Mouse (Mus musculus) intestine, embryonic 16.5 days (tissue): ENCODE data around the gene Bbip1. TPM values are rescaled to one million over a fixed set of nuclear protein-coding genes. Genes with fewer than 3 reads are reported as not detected.

ENCODE experiments used
- ATAC-seq: fragments of 200-750 bp; cut with Nextera tagmentation; 2 replicates; pipeline ENCODE4 v1.8.0; 2017; ENCODE audit warnings: moderate TSS enrichment, moderate library complexity
- H3K27ac ChIP-seq: fragments of 300-500 bp; sonication (generic); 2 replicates; pipeline ENCODE4 v1.5.1; 2014; ENCODE audit warnings: mild to moderate bottlenecking, low read length
- H3K27me3 ChIP-seq: fragments of 300-500 bp; sonication (generic); replicated peaks from 2 replicates; pipeline ENCODE4 v1.6.1; 2014; ENCODE audit warnings: low read length, control low read depth, mixed read lengths; ENCODE audit not compliant: control insufficient read depth, insufficient read depth
- H3K36me3 ChIP-seq: fragments of 300-500 bp; sonication (generic); 2 replicates; pipeline ENCODE4 v1.6.1; 2014; ENCODE audit warnings: low read length, control low read depth; ENCODE audit not compliant: control insufficient read depth, insufficient read depth
- H3K4me1 ChIP-seq: fragments of 300-500 bp; sonication (generic); 2 replicates; pipeline ENCODE4 v1.6.1; 2014; ENCODE audit warnings: low read length, control low read depth, mixed read lengths; ENCODE audit not compliant: control insufficient read depth, insufficient read depth
- H3K4me2 ChIP-seq: fragments of 300-500 bp; sonication (generic); 2 replicates; pipeline ENCODE4 v1.6.1; 2014; ENCODE audit warnings: low read depth, low read length, control low read depth
- H3K4me3 ChIP-seq: fragments of 300-500 bp; sonication (generic); 2 replicates; pipeline ENCODE4 v1.5.1; 2014; ENCODE audit warnings: mild to moderate bottlenecking, low read length
- H3K9ac ChIP-seq: fragments of 300-500 bp; sonication (generic); 2 replicates; pipeline ENCODE4 v1.6.1; 2014; ENCODE audit warnings: low read depth, low read length
- H3K9me3 ChIP-seq: fragments of 300-500 bp; sonication (generic); 2 replicates; pipeline ENCODE4 v1.6.1; 2016; ENCODE audit warnings: low read length, control low read depth; ENCODE audit not compliant: control insufficient read depth
- WGBS: fragments of 180-500 bp; shearing (Covaris S2); extraction: QIAGEN DNeasy Blood & Tissue Kit; methylation state at CpG from one replicate; pipeline ENCODE4 v1.1.7; 2014; 5-methylcytosine and 5-hydroxymethylcytosine counted together
- polyA plus RNA-seq: library from polyadenylated mRNA; unstranded; fragments of >200 nt; fragmentation: Nextera tagmentation; extraction: Ambion mirVana; gene quantifications from 2 replicates; pipeline ENCODE4 v1.2.1, GENCODE M21; 2015

Gene Bbip1
- polyA plus RNA-seq: 65.8 and 74.1 TPM in 2 replicates

DNA sequence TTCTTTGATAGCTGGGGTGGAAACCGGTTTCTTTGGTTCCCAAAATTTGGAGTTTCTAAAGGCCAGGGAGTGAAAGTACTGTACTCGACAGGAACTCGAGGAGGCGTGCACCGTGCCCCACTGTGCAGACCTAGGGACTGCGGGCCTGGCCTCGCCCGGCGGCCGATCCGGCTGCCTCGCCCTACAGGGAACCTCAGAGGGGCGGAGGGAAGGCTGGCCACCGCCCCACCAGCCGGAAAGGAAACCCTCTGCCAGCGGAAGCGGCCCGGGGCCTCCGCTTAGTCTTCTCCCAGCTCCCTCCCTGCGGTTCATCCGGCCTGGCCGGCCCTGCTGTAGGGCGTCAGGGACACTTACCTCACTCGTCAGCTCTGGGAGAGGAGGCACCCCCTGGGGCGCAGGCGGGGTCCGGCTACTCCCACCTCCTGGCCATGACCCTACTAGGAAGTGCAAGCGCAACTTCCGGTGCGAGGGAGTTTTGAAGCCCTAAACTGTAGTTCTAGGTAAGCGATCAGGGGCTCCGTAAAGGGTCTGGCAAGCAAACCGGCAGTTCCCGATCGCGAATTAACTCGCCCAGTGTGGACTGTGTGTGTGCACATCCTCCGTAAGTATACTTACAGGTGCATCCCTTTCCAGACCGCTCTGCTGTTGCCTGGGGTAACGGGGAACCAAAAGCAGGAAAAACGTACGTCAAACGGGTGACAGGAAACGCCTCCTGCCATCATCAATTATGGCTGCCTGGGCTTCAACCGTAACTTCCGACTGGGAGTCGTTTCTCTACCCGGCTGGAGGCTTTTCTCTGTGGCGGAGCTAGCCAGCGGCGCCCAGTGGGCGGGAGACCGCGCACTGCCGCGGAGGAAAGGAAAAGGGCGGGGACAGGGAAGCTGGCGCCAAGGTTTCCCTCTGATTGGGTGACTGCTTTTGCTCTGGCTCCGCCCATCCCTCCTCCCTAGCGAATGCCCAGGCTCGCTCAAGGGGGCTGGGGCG is at the start of gene Bbip1, which contains the start of gene Shoc2:
Gene Bbip1, minus strand, starts transcription at position 826 of the 984 bp plus-strand sequence.
Gene Shoc2, plus strand, starts transcription at position 505 of the 984 bp plus-strand sequence.
- no peaks in the 10 kb centered on the region for H3K36me3 ChIP-seq
- WGBS: under 1% methylated on average over 62 of the region's 62 CpGs

DNA sequence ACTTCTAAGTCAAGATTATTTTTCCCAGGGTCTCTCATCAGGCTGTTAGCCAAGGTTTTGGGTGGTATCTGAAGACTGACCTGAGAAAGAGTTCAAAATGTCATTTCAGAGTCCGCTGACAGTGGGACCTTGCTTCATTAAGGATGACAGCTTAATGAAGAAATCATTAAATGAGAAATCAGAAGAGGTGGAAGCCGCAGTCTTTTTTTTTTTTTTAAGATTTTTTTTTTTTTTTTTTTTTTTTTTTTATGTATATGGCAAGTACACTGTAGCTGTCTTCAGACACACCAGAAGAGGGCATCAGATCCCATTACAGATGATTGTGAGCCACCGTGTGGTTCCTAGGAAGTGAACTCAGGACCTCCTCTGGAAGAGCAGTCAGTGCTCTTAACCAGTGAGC is 49.4 kb upstream of the Bbip1 start:
- ATAC-seq: no peak
- Histone ChIP-seq H3K9ac (no peak overlapping the region), H3K27ac (no peak overlapping the region), H3K4me2 (no peak overlapping the region), H3K4me1 (no peaks in the 10 kb centered on the region), H3K9me3 (no peaks in the 10 kb centered on the region), H3K36me3 (0 out of 2 replicates have a peak, but pooled peaks cover 2% of the 10 kb centered on the region), H3K4me3 (no peak overlapping the region), H3K27me3 (no peaks in the 10 kb centered on the region)
- 80% methylated on average over 3 of the region's 3 CpGs for WGBS

More for the DNA sequence above, at the start of gene Bbip1, which contains the start of gene Shoc2:
- Histone ChIP-seq H3K9ac (peak within 1 kb of the TSS; percentile 94), H3K4me1 (peaks cover 7% of the 10 kb centered on the region; the same call in 1 of the 2 replicates), H3K9me3 (no peaks in the 10 kb centered on the region), H3K27me3 (no peaks in the 10 kb centered on the region), H3K27ac (peak within 1 kb of the TSS; percentile 100), H3K4me3 (peak within 1 kb of the TSS; percentile 86), H3K4me2 (peak within 1 kb of the TSS; percentile 75)
- ATAC-seq: peak; percentile 94

DNA sequence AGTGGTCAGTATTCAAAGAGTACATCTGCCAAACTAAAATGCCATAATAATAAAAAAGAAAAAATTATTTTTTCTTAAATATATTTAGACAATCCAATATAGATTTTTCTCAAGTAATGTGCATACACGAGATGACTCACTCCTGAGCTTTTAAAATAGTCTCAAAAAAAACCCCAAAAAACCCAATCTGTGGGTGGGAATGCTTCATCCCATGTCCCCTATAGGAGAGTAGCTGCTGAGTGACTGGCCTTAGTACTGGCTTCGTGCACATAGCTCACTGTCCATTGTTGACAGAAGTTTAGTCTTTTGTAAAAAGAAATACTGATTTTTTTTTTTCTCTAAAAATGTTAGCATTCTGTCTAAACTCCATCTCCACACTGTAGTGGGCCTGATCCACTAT is 46.1 kb upstream of the Bbip1 start:
- Histone ChIP-seq H3K27me3 (no peaks in the 10 kb centered on the region), H3K4me2 (no peak overlapping the region), H3K9me3 (no peaks in the 10 kb centered on the region), H3K9ac (no peak overlapping the region), H3K27ac (no peak overlapping the region), H3K36me3 (0 out of 2 replicates have a peak, but pooled peaks cover 2% of the 10 kb centered on the region), H3K4me3 (no peak overlapping the region), H3K4me1 (no peaks in the 10 kb centered on the region)
- 87% methylated on average over 2 of the region's 2 CpGs for WGBS
- ATAC-seq: no peak

DNA sequence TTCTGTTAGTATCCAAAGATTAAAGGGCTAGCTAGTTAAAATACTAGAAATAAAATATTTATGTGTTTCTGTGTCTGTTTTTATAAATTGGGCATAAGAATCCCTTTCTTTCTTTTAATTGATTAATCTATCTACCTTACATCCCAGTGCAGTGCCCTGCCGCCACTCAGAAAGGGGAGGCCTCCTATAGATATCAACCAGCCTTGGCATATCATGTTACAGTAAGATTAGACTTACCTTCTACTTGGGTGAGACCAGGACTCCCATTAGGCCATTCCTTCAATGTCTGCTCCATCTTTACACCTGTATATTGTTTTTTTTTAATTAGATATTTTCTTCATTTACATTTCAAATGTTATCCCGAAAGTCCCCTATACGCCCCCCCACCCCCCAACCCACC is 40.2 kb upstream of the Bbip1 start:
- Histone ChIP-seq H3K27me3 (no peaks in the 10 kb centered on the region), H3K4me1 (peaks cover 4% of the 10 kb centered on the region), H3K9me3 (no peaks in the 10 kb centered on the region), H3K4me3 (no peak overlapping the region), H3K9ac (no peak overlapping the region), H3K4me2 (no peak overlapping the region), H3K36me3 (0 out of 2 replicates have a peak, but pooled peaks cover 2% of the 10 kb centered on the region), H3K27ac (no peak overlapping the region)
- 97% methylated on average over 3 of the region's 3 CpGs for WGBS
- ATAC-seq: no peak

DNA sequence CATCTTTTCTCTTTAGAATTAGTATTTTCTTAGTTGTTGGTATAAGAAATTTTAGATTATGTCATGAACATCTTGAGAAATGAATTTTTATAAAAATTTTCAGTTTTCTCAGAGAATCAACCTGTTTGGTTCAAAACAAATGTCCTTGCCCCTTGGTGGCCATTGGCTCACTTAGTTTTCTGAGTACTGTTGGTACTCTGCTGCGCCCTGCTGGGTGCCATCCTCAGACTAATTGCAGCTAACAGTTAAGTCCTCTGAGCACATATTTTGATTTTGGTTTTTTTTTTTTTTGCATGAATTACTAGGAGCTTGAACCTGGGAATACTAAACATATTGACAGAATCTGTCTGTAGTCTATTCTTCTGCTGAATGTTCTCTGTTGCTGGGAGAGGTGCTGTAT is 38.9 kb upstream of the Bbip1 start:
- Histone ChIP-seq H3K4me3 (no peak overlapping the region), H3K27ac (no peak overlapping the region), H3K27me3 (no peaks in the 10 kb centered on the region), H3K9me3 (no peaks in the 10 kb centered on the region), H3K4me1 (peaks cover 4% of the 10 kb centered on the region), H3K9ac (no peak overlapping the region), H3K36me3 (no peaks in the 10 kb centered on the region; the same call in 1 of the 2 replicates), H3K4me2 (no peak overlapping the region)
- no peak for ATAC-seq
- WGBS: 97% methylated on average over 1 of the region's 1 CpGs

DNA sequence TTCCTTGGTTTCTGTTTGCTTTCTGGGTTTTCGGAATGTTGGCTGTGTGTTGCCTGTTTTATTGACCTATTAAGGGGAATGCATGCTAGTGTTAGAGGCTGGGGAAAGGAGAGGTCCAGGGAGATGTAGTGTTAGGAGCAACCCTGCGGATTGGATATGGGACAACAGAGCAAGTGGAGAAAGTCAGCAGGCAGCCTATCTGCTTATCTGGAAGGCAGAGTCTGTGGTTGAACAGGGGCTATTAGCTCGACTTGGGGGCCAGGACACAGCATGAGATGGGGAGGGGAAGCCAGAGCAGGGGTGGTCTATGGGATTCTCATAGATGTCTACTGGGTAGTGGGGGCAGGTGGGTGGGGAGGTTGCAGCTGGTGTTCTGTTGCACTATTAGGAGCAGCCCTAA is 37.6 kb upstream of the Bbip1 start:
- Histone ChIP-seq H3K4me1 (peaks cover 4% of the 10 kb centered on the region), H3K27ac (no peak overlapping the region), H3K9me3 (no peaks in the 10 kb centered on the region), H3K9ac (no peak overlapping the region), H3K4me2 (no peak overlapping the region), H3K4me3 (no peak overlapping the region), H3K36me3 (no peaks in the 10 kb centered on the region; the same call in 1 of the 2 replicates), H3K27me3 (no peaks in the 10 kb centered on the region)
- ATAC-seq: no peak
- WGBS: 58% methylated on average over 3 of the region's 3 CpGs

DNA sequence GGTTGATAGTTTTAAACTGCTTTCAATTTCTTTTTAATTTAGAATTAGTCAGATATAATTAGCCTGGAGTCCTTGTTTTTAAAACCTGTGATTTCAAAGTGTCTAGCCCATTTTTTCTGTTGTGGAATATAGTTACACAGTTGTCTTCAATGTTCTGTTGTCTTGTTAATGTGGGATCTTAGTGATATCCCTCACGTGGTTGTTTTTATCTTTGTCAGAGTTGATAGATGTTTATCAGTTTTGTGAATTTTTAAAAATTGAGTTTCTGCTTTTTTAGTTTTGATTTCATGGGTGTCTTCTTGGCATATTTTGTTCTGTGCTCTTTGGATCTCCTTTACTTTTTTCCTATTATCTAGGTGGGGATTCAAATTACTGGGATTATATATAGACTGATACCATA is 29.2 kb upstream of the Bbip1 start:
- no peak overlapping the region for H3K9ac ChIP-seq
- H3K9me3 ChIP-seq: no peaks in the 10 kb centered on the region
- no peak overlapping the region for H3K4me3 ChIP-seq
- H3K27me3 ChIP-seq: no peaks in the 10 kb centered on the region
- WGBS: 76% methylated on average over 1 of the region's 1 CpGs
- ATAC-seq: no peak
- H3K4me1 ChIP-seq: no peaks in the 10 kb centered on the region
- no peak overlapping the region for H3K27ac ChIP-seq
- H3K4me2 ChIP-seq: no peak overlapping the region
- no peaks in the 10 kb centered on the region; the same call in 1 of the 2 replicates for H3K36me3 ChIP-seq

DNA sequence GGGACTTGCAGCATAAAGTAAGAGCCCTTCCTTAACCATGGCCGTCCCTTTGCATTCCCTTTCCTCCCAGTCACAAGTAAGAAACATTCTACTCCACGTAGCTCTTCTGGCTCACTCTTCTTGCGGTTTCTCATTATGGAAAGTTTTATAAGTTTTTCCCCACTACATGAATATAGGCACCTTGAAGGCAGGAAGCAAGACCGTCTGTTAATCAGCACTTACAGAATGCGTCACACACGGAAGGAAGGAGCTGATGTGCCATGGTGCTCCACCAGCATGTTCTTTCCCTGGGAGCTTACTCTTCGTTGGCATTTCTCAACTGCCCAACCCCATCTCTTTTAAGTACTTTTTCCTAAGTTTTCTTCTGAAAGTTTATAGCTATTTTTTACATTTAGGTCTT is 27.5 kb upstream of the Bbip1 start:
- Histone ChIP-seq H3K9me3 (no peaks in the 10 kb centered on the region), H3K4me2 (no peak overlapping the region), H3K36me3 (no peaks in the 10 kb centered on the region), H3K4me1 (no peaks in the 10 kb centered on the region), H3K27me3 (no peaks in the 10 kb centered on the region), H3K27ac (no peak overlapping the region), H3K9ac (no peak overlapping the region), H3K4me3 (no peak overlapping the region)
- 80% methylated on average over 7 of the region's 7 CpGs for WGBS
- no peak for ATAC-seq

DNA sequence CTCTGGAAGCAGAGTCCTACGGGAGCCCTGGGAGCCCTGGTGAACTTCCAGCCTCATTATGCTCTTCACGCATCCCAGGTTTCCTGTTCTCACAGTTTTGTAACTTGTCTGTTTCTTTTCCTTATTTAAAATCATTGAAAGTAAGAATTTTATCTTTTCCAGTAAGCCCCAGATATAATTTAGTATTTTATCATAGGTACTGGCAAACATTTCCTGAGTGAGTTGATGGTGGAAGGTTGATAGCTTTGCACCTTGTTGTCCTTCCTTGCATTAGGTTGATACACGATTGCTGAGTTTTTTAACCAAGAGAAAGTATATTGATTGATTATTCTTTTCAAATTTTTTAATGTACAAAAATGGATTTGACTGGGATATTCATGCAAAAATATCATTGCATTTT is 24.8 kb upstream of the Bbip1 start:
- no peaks in the 10 kb centered on the region for H3K27me3 ChIP-seq
- no peak overlapping the region for H3K9ac ChIP-seq
- no peaks in the 10 kb centered on the region for H3K36me3 ChIP-seq
- H3K9me3 ChIP-seq: no peaks in the 10 kb centered on the region
- H3K27ac ChIP-seq: no peak overlapping the region
- no peak overlapping the region for H3K4me3 ChIP-seq
- H3K4me1 ChIP-seq: no peaks in the 10 kb centered on the region
- no peak overlapping the region for H3K4me2 ChIP-seq
- 87% methylated on average over 3 of the region's 3 CpGs for WGBS
- no peak for ATAC-seq
